Mouse (Mus musculus) bone marrow, adult 2 months (tissue): ENCODE data around the gene Stx18.

Experiments
- CTCF ChIP-seq: fragments of 200-500 bp; IDR thresholded peaks from 2 replicates; pipeline ENCODE4 v1.5.1; 2011; ENCODE audit warnings: low read length, control low read depth; ENCODE audit not compliant: control insufficient read depth, insufficient read depth
- POLR2A ChIP-seq: fragments of 200-500 bp; IDR thresholded peaks from 2 replicates; pipeline ENCODE4 v1.6.1; 2011; ENCODE audit warnings: low read depth, mild to moderate bottlenecking, control low read depth, low read length, borderline replicate concordance; ENCODE audit not compliant: control insufficient read depth

DNA sequence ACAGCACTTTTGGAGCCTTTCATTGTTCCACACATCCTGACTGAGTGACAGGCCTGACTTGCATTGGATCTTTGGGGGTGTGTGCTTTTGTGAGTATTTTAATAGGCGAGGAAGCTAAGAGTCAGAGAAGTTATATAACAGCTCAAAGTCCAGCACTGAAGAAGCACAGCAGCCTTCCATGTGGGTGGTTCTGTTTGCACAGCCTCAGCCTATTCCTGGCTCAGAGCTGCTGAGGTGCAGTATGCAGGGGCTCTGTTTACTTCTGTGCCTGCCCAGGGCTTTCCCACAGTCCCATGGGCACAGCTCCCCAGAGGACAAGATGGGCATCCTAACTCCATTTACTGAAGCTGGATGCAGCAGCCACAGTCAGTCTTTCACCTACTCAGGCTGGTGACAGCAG is 78.5 kb downstream of the Stx18 start:
- TF ChIP-seq CTCF: no peak
- no peak for TF ChIP-seq POLR2A
